Mouse (Mus musculus): ENCODE data around the gene Olfr1392. TPM values are rescaled to one million over a fixed set of nuclear protein-coding genes. Genes with fewer than 3 reads are reported as not detected.
"Not testable (repeated sequence)": the region's sequence is repeated elsewhere in the genome, so short reads cannot be mapped to it uniquely, and the experiment has no call there.

Olfr1392 gene
- polyA plus RNA-seq (2016; fragmentation: Nextera tagmentation; extraction: Ambion mirVana): 0.06 TPM in 1 of 2 replicates, not detected in the other

- WGBS: 52% methylated on average over 1 of the region's 1 CpGs
- H3K4me2 ChIP-seq (replicated peaks); H3K36me3 ChIP-seq; H3K9me3 ChIP-seq; H3K4me1 ChIP-seq; H3K4me3 ChIP-seq; H3K27ac ChIP-seq (replicated peaks); H3K27me3 ChIP-seq; H3K9ac ChIP-seq (replicated peaks); ATAC-seq (ENCODE audit: low FRiP score, low read depth): not testable (repeated sequence)
Observed at GRCm38 (mm10) chr11:49284982-49285381, at the start of gene Olfr1392. Gene Olfr1392, plus strand, starts transcription at chr11:49285282.

DNA sequence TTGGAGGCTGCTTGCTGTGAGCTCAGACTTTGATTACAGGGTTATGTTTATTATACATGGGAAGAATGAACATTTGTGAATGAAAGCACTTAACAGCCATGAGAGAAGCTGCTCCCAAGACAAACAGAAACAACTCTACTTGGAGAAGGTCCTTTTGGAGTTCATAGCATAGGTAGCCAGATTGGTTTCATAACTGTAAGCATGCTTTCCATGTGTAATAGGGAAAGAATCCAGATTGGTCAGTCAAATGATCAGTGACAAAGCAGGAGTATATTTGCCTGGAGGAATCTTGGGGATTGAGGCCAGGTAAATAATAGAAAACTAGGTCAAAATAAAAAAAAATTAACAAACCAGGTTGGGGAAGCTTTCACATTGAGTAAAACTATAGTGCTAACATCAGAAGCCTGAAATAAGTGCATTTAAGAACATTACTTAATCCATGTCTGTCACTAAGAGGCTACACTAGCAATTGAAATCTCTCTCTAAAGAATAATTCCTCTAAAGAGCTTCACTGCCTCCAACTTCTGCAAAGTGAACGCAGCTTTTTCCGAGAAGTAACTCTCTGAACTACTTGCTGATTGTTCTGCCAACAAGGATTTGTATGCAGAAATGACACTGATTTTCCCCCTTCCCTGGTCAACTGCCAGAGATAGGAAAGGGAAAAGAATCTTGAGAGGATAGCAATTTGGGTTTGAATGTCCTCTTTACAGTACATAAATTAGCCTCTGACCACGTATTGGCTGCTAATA, 49.4 kb upstream of the Olfr1392 start:
- no peak overlapping the region for H3K27ac ChIP-seq (replicated peaks)
- no peaks in the 10 kb centered on the region for H3K36me3 ChIP-seq
- no peaks in the 10 kb centered on the region for H3K27me3 ChIP-seq
- H3K9me3 ChIP-seq: no peaks in the 10 kb centered on the region
- ATAC-seq (ENCODE audit: low FRiP score, low read depth): no peak
- H3K9ac ChIP-seq (replicated peaks): no peak overlapping the region
- H3K4me3 ChIP-seq: no peak overlapping the region
- WGBS: 64% methylated on average over 3 of the region's 3 CpGs
- H3K4me1 ChIP-seq: no peaks in the 10 kb centered on the region
- H3K4me2 ChIP-seq (replicated peaks): no peak overlapping the region

DNA sequence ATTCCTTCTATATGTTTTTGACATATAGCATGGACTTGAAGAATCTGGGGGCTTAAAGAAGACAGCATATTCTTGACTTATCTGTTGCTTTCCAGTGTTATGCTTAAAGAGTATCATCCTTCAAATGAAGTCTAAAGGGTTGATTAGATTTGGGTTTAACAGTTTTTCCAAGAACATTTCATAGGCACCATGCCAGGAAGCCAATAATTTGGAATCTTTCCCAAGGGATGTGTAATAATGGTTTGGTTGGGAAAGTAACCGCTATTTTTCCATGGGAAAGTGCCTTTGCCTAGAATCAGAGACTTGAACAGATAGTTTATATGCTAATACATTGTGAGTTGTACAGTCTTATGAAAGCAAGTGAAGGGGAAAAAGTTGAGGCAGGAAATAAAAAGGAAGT, 48.2 kb upstream of the Olfr1392 start:
- Histone ChIP-seq H3K4me2 (replicated peaks) (no peak overlapping the region), H3K27me3 (no peaks in the 10 kb centered on the region), H3K36me3 (no peaks in the 10 kb centered on the region), H3K4me1 (no peaks in the 10 kb centered on the region), H3K9ac (replicated peaks) (no peak overlapping the region), H3K9me3 (no peaks in the 10 kb centered on the region), H3K27ac (replicated peaks) (no peak overlapping the region), H3K4me3 (no peak overlapping the region)
- 91% methylated on average over 1 of the region's 1 CpGs for WGBS
- ATAC-seq (ENCODE audit: low FRiP score, low read depth): no peak

- no peaks in the 10 kb centered on the region for H3K9me3 ChIP-seq
- no peak overlapping the region for H3K9ac ChIP-seq (replicated peaks)
- ATAC-seq (ENCODE audit: low FRiP score, low read depth): no peak
- no peak overlapping the region for H3K27ac ChIP-seq (replicated peaks)
- H3K4me1 ChIP-seq: no peaks in the 10 kb centered on the region
- 67% methylated on average over 2 of the region's 2 CpGs for WGBS
- no peak overlapping the region for H3K4me3 ChIP-seq
- H3K27me3 ChIP-seq: no peaks in the 10 kb centered on the region
- no peaks in the 10 kb centered on the region for H3K36me3 ChIP-seq
- no peak overlapping the region for H3K4me2 ChIP-seq (replicated peaks)
Observed at GRCm38 (mm10) chr11:49237532-49237931, 47.5 kb upstream of the Olfr1392 start.

- H3K27ac ChIP-seq (replicated peaks): no peak overlapping the region
- H3K27me3 ChIP-seq: no peaks in the 10 kb centered on the region
- H3K9ac ChIP-seq (replicated peaks): no peak overlapping the region
- no peak overlapping the region for H3K4me3 ChIP-seq
- no peaks in the 10 kb centered on the region for H3K9me3 ChIP-seq
- no peak for ATAC-seq (ENCODE audit: low FRiP score, low read depth)
- peaks cover 14% of the 10 kb centered on the region for H3K4me1 ChIP-seq
- WGBS: 90% methylated on average over 1 of the region's 1 CpGs
- no peak overlapping the region for H3K4me2 ChIP-seq (replicated peaks)
- no peaks in the 10 kb centered on the region for H3K36me3 ChIP-seq
Observed at GRCm38 (mm10) chr11:49240310-49240709, 44.8 kb upstream of the Olfr1392 start.

DNA sequence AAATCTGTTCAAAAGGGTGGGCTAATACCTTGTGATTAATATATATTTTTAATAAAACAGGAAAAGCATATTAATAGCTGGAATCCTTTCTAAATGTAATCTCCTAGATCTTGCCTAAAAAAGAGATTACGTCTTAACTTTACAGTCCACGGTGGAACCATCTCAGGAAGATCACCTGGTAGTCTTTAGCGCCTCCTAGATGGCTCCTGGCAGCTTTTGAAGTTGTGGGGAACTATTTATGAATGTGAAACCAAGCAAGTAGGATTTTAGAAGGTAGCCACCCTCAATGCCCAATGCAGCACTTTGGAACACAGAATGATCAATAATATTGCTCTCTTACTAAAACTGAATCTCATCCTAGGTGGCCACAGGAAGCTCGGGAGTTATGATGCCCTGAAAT, 44.2 kb upstream of the Olfr1392 start:
- Histone ChIP-seq H3K4me2 (replicated peaks) (no peak overlapping the region), H3K4me1 (peaks cover 20% of the 10 kb centered on the region), H3K36me3 (no peaks in the 10 kb centered on the region), H3K9ac (replicated peaks) (no peak overlapping the region), H3K4me3 (no peak overlapping the region), H3K27ac (replicated peaks) (no peak overlapping the region), H3K27me3 (no peaks in the 10 kb centered on the region), H3K9me3 (no peaks in the 10 kb centered on the region)
- ATAC-seq (ENCODE audit: low FRiP score, low read depth): no peak
- WGBS: 84% methylated on average over 4 of the region's 4 CpGs

DNA sequence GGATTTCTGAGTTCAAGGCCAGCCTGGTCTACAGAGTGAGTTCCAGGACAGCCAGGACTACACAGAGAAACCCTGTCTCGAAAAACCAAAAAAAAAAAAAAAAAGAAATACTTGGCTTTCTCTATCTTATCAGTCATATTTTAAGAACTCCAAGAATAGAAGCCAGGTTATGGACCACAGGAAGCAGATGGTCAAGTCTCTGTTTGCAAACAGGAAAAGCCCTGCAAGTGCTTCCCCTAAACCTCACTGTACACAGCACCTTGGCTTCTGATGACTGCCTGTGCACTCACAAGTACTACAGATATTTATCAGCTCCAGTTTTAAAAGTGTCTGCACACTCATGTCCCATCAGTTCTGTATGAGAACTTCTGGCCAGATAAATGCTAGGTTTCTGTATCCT, 43.6 kb upstream of the Olfr1392 start:
- no peak for ATAC-seq (ENCODE audit: low FRiP score, low read depth)
- Histone ChIP-seq H3K4me1 (peaks cover 21% of the 10 kb centered on the region), H3K27me3 (no peaks in the 10 kb centered on the region), H3K9ac (replicated peaks) (no peak overlapping the region), H3K4me2 (replicated peaks) (no peak overlapping the region), H3K27ac (replicated peaks) (no peak overlapping the region), H3K4me3 (no peak overlapping the region), H3K9me3 (no peaks in the 10 kb centered on the region), H3K36me3 (no peaks in the 10 kb centered on the region)
- 70% methylated on average over 1 of the region's 1 CpGs for WGBS

- no peaks in the 10 kb centered on the region for H3K9me3 ChIP-seq
- WGBS: 23% methylated on average over 11 of the region's 11 CpGs
Observed at GRCm38 (mm10) chr11:49242944-49243626, 42.0 kb upstream of the Olfr1392 start.

GRCm38 (mm10) chr11:49243727-49244594, 41.1 kb upstream of the Olfr1392 start, which contains the start of gene Mgat1:
Gene Mgat1, plus strand, starts transcription at chr11:49244191.
- H3K9ac ChIP-seq (replicated peaks): peak within 1 kb of the TSS; percentile 65
- H3K27ac ChIP-seq (replicated peaks): peak within 1 kb of the TSS; percentile 91
- peak within 1 kb of the TSS; percentile 56 for H3K4me3 ChIP-seq
- peak within 1 kb of the TSS; percentile 67 for H3K4me2 ChIP-seq (replicated peaks)
- WGBS: under 1% methylated on average over 59 of the region's 60 CpGs
- ATAC-seq (ENCODE audit: low FRiP score, low read depth): peak; percentile 96
- H3K4me1 ChIP-seq: peaks cover 24% of the 10 kb centered on the region
- no peaks in the 10 kb centered on the region for H3K9me3 ChIP-seq
- no peaks in the 10 kb centered on the region for H3K27me3 ChIP-seq
- no peaks in the 10 kb centered on the region for H3K36me3 ChIP-seq

More at GRCm38 (mm10) chr11:49242944-49243626, 42.0 kb upstream of the Olfr1392 start:
- Histone ChIP-seq H3K27me3 (no peaks in the 10 kb centered on the region), H3K36me3 (no peaks in the 10 kb centered on the region), H3K4me3 (peak overlapping the region; percentile 56), H3K4me2 (replicated peaks) (peak overlapping the region; percentile 67), H3K4me1 (peaks cover 24% of the 10 kb centered on the region), H3K9ac (replicated peaks) (peak overlapping the region; percentile 65), H3K27ac (replicated peaks) (peak overlapping the region; percentile 91)
- peak; percentile 5 for ATAC-seq (ENCODE audit: low FRiP score, low read depth)

DNA sequence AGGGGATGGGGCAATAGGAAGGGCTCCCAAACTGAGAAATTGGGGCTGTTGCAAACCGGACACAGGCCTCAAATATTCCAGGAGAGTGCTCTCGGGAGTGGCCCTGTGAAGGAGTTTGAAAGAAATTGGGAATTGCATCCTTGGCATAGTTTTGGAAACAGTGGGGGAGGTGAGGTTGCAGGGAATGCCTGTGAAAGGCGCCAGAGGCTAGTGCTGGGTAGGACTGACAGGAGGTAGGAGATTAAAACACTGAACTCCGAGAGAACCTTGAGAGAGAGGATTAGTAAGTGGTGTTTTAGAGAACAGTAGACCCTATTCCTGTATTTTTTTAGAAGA, 40.5 kb upstream of the Olfr1392 start:
- WGBS: 2% methylated on average over 4 of the region's 4 CpGs
- Histone ChIP-seq H3K27ac (replicated peaks) (peak overlapping the region; percentile 91), H3K9me3 (no peaks in the 10 kb centered on the region), H3K4me2 (replicated peaks) (peak overlapping the region; percentile 67), H3K4me1 (peaks cover 24% of the 10 kb centered on the region), H3K36me3 (no peaks in the 10 kb centered on the region), H3K27me3 (no peaks in the 10 kb centered on the region), H3K9ac (replicated peaks) (peak overlapping the region; percentile 65; the same call in 1 of the 2 replicates), H3K4me3 (peak overlapping the region; percentile 56)
- ATAC-seq (ENCODE audit: low FRiP score, low read depth): no peak; the same call in 1 of the 2 replicates

GRCm38 (mm10) chr11:49245176-49245575, 39.9 kb upstream of the Olfr1392 start:
- H3K4me3 ChIP-seq: peak overlapping the region; percentile 56
- no peaks in the 10 kb centered on the region for H3K36me3 ChIP-seq
- no peaks in the 10 kb centered on the region for H3K9me3 ChIP-seq
- peaks cover 26% of the 10 kb centered on the region for H3K4me1 ChIP-seq
- no peak overlapping the region for H3K9ac ChIP-seq (replicated peaks)
- ATAC-seq (ENCODE audit: low FRiP score, low read depth): no peak
- no peak overlapping the region for H3K27ac ChIP-seq (replicated peaks)
- H3K4me2 ChIP-seq (replicated peaks): peak overlapping the region; percentile 67
- 14% methylated on average over 7 of the region's 7 CpGs for WGBS
- no peaks in the 10 kb centered on the region for H3K27me3 ChIP-seq
